Mouse (Mus musculus): ENCODE results near the gene Lbx2. TPM values are rescaled to one million over a fixed set of nuclear protein-coding genes. Genes with fewer than 3 reads are reported as not detected.

Gene Lbx2
- polyA plus RNA-seq, 1 experiment from 2014 or later: 0.55 TPM

DNA sequence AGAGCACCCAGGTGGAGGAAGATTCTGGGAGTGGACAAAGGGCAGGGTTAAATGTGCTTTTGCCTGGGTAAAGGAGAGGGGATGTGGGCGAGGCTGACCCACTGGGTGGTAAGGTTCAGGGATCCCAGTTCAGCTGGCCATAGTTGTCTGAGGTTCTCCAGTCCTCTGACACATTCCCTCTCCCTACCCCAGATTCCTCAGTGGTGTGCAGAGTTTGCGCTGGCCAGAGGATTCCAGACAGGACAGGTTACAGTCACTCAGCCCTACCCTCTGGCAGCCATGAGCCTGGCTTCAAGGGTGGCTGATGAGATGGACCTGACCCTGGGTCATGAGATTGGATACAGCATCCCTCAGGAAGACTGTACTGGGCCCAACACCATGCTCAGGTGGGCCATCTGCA, 27.4 kb upstream of the Lbx2 start:
- peaks cover 49% of the 10 kb centered on the region for H3K27me3 ChIP-seq (ENCODE audit: insufficient read depth, poor library complexity, severe bottlenecking)
- no peak overlapping the region for H3K27ac ChIP-seq
- WGBS: 85% methylated on average over 2 of the region's 2 CpGs
- H3K9me3 ChIP-seq: no peaks in the 10 kb centered on the region
- H3K36me3 ChIP-seq: peaks cover 24% of the 10 kb centered on the region
- H3K4me1 ChIP-seq: peaks cover 15% of the 10 kb centered on the region
- DNase-seq (ENCODE audit: low spot score): no peak
- H3K4me3 ChIP-seq: no peak overlapping the region

DNA sequence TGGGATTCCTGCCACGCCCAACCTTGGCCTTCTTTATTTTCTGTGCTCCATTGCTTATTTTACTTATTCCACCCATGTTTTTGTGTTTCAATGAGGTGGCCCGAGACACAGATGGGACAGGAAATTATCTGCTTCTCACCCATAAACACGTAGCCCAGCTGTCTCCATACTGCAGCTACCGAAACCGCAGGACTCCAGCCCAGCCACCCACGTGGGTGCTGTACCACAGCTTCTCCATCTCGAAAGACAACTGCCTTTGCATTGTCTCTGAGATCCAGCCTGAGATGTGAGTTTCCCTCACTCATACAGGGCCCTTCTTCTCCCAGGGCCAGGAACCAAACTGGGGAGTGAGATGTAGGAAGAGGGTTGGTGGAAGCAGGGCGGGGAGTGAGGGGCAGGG, 20.2 kb upstream of the Lbx2 start:
- peaks cover 23% of the 10 kb centered on the region for H3K4me1 ChIP-seq
- 38% methylated on average over 8 of the region's 8 CpGs for WGBS
- H3K4me3 ChIP-seq: no peak overlapping the region
- H3K27me3 ChIP-seq (ENCODE audit: insufficient read depth, poor library complexity, severe bottlenecking): peaks cover 100% of the 10 kb centered on the region
- H3K9me3 ChIP-seq: no peaks in the 10 kb centered on the region
- no peak for DNase-seq (ENCODE audit: low spot score)
- H3K27ac ChIP-seq: no peak overlapping the region
- H3K36me3 ChIP-seq: no peaks in the 10 kb centered on the region

GRCm38 (mm10) chr6:83066441-83066840, 19.7 kb upstream of the Lbx2 start:
- WGBS: 30% methylated on average over 6 of the region's 6 CpGs
- Histone ChIP-seq H3K4me3 (no peak overlapping the region), H3K9me3 (no peaks in the 10 kb centered on the region), H3K27me3 (ENCODE audit: insufficient read depth, poor library complexity, severe bottlenecking) (peaks cover 100% of the 10 kb centered on the region), H3K36me3 (no peaks in the 10 kb centered on the region), H3K27ac (no peak overlapping the region), H3K4me1 (peaks cover 28% of the 10 kb centered on the region)
- DNase-seq (ENCODE audit: low spot score): no peak

GRCm38 (mm10) chr6:83068221-83068620, 17.9 kb upstream of the Lbx2 start:
- H3K36me3 ChIP-seq: no peaks in the 10 kb centered on the region
- no peak overlapping the region for H3K27ac ChIP-seq
- H3K9me3 ChIP-seq: no peaks in the 10 kb centered on the region
- WGBS: 3% methylated on average over 8 of the region's 8 CpGs
- peak overlapping the region; percentile 48 for H3K4me3 ChIP-seq
- H3K27me3 ChIP-seq (ENCODE audit: insufficient read depth, poor library complexity, severe bottlenecking): peaks cover 100% of the 10 kb centered on the region
- peaks cover 30% of the 10 kb centered on the region for H3K4me1 ChIP-seq
- no peak for DNase-seq (ENCODE audit: low spot score)

- 1% methylated on average over 81 of the region's 81 CpGs for WGBS
- H3K4me1 ChIP-seq: peaks cover 30% of the 10 kb centered on the region
- peaks cover 100% of the 10 kb centered on the region for H3K27me3 ChIP-seq (ENCODE audit: insufficient read depth, poor library complexity, severe bottlenecking)
- H3K36me3 ChIP-seq: no peaks in the 10 kb centered on the region
- no peaks in the 10 kb centered on the region for H3K9me3 ChIP-seq
- no peak for DNase-seq (ENCODE audit: low spot score)
- H3K27ac ChIP-seq: no peak overlapping the region
- H3K4me3 ChIP-seq: peak overlapping the region; percentile 49
Observed at GRCm38 (mm10) chr6:83068706-83069487, 17.3 kb upstream of the Lbx2 start.

- peak overlapping the region; percentile 49 for H3K4me3 ChIP-seq
- no peak overlapping the region for H3K27ac ChIP-seq
- no peaks in the 10 kb centered on the region for H3K36me3 ChIP-seq
- peaks cover 100% of the 10 kb centered on the region for H3K27me3 ChIP-seq (ENCODE audit: insufficient read depth, poor library complexity, severe bottlenecking)
- 3% methylated on average over 69 of the region's 69 CpGs for WGBS
- no peaks in the 10 kb centered on the region for H3K9me3 ChIP-seq
- DNase-seq (ENCODE audit: low spot score): no peak
- peaks cover 30% of the 10 kb centered on the region for H3K4me1 ChIP-seq
Observed at GRCm38 (mm10) chr6:83069488-83070246, 16.5 kb upstream of the Lbx2 start.

- H3K4me3 ChIP-seq: peak within 1 kb of the TSS; percentile 49
- DNase-seq (ENCODE audit: low spot score): no peak
- peaks cover 100% of the 10 kb centered on the region for H3K27me3 ChIP-seq (ENCODE audit: insufficient read depth, poor library complexity, severe bottlenecking)
- peaks cover 30% of the 10 kb centered on the region for H3K4me1 ChIP-seq
- H3K36me3 ChIP-seq: no peaks in the 10 kb centered on the region
- no peak within 1 kb of the TSS for H3K27ac ChIP-seq
- H3K9me3 ChIP-seq: no peaks in the 10 kb centered on the region
- WGBS: 2% methylated on average over 10 of the region's 10 CpGs
Observed at GRCm38 (mm10) chr6:83070247-83070310, 16.1 kb upstream of the Lbx2 start, which contains the start of gene Tlx2. Gene Tlx2, minus strand, starts transcription at chr6:83070293.

GRCm38 (mm10) chr6:83070311-83071219, 15.6 kb upstream of the Lbx2 start:
- peaks cover 100% of the 10 kb centered on the region for H3K27me3 ChIP-seq (ENCODE audit: insufficient read depth, poor library complexity, severe bottlenecking)
- H3K4me3 ChIP-seq: peak overlapping the region; percentile 49
- DNase-seq (ENCODE audit: low spot score): no peak
- no peaks in the 10 kb centered on the region for H3K9me3 ChIP-seq
- H3K36me3 ChIP-seq: no peaks in the 10 kb centered on the region
- no peak overlapping the region for H3K27ac ChIP-seq
- WGBS: under 1% methylated on average over 56 of the region's 58 CpGs
- peaks cover 30% of the 10 kb centered on the region for H3K4me1 ChIP-seq

- no peak for DNase-seq (ENCODE audit: low spot score)
- no peaks in the 10 kb centered on the region for H3K36me3 ChIP-seq
- WGBS: under 1% methylated on average over 22 of the region's 24 CpGs
- no peaks in the 10 kb centered on the region for H3K9me3 ChIP-seq
- no peak overlapping the region for H3K27ac ChIP-seq
- peaks cover 30% of the 10 kb centered on the region for H3K4me1 ChIP-seq
- peak overlapping the region; percentile 36 for H3K4me3 ChIP-seq
- peaks cover 100% of the 10 kb centered on the region for H3K27me3 ChIP-seq (ENCODE audit: insufficient read depth, poor library complexity, severe bottlenecking)
Observed at GRCm38 (mm10) chr6:83071220-83071619, 14.9 kb upstream of the Lbx2 start.

- 17% methylated on average over 2 of the region's 2 CpGs for WGBS
- peaks cover 74% of the 10 kb centered on the region for H3K27me3 ChIP-seq (ENCODE audit: insufficient read depth, poor library complexity, severe bottlenecking)
Observed at GRCm38 (mm10) chr6:83074979-83075378, 11.2 kb upstream of the Lbx2 start.

DNA sequence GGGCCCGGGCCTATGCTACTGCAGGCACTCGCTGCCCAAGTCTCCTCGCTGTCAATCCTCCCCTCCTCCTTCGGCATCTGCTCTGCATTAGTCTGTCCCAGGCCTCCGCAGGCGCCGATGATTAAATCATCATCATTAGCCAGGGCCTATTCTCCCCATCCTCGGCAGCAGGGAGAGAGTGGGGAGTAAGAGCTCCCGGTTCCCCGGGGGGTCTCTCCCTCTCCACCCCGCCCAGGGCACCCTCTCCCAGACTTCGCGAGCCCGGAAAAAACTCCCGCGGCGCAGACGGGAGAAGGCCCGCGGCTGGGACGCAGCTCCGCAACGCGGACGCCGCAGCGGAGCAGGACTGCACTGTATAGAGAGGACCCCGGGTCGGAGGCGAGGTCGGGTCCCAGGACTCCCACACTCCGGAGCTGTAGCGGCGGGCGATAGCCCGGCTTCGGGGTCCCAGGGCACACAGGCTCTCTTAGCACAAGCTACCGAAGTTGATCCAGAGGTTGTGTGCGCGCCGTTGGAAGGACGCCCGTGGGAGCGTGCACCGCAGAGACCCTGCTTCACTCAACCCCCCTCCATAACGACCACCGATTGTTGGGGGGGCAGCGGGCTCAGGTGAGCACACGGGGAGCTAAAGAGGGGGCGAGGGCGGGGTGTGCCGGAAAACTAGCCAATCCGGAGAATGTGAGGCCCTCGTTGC, 8.4 kb upstream of the Lbx2 start, which contains the start of gene Pcgf1:
Gene Pcgf1, plus strand, starts transcription at position 240 of the 694 bp plus-strand sequence.
- Histone ChIP-seq H3K36me3 (peaks cover 29% of the 10 kb centered on the region), H3K4me3 (peak within 1 kb of the TSS; percentile 87), H3K27ac (peak within 1 kb of the TSS; percentile 95), H3K27me3 (ENCODE audit: insufficient read depth, poor library complexity, severe bottlenecking) (peaks cover 73% of the 10 kb centered on the region), H3K4me1 (peaks cover 13% of the 10 kb centered on the region), H3K9me3 (no peaks in the 10 kb centered on the region)
- no peak for DNase-seq (ENCODE audit: low spot score)
- WGBS: under 1% methylated on average over 54 of the region's 54 CpGs

More at GRCm38 (mm10) chr6:83074979-83075378, 11.2 kb upstream of the Lbx2 start:
- H3K4me1 ChIP-seq: peaks cover 29% of the 10 kb centered on the region
- peaks cover 2% of the 10 kb centered on the region for H3K36me3 ChIP-seq
- H3K9me3 ChIP-seq: no peaks in the 10 kb centered on the region
- no peak for DNase-seq (ENCODE audit: low spot score)
- H3K27ac ChIP-seq: no peak overlapping the region
- no peak overlapping the region for H3K4me3 ChIP-seq

GRCm38 (mm10) chr6:83078324-83078858, 7.8 kb upstream of the Lbx2 start:
- peak overlapping the region; percentile 95 for H3K27ac ChIP-seq
- peak; percentile 99 for DNase-seq (ENCODE audit: low spot score)

More at GRCm38 (mm10) chr6:83078324-83078858, 7.8 kb upstream of the Lbx2 start:
- peaks cover 13% of the 10 kb centered on the region for H3K4me1 ChIP-seq
- peaks cover 29% of the 10 kb centered on the region for H3K36me3 ChIP-seq
- peaks cover 73% of the 10 kb centered on the region for H3K27me3 ChIP-seq (ENCODE audit: insufficient read depth, poor library complexity, severe bottlenecking)
- WGBS: under 1% methylated on average over 46 of the region's 46 CpGs
- H3K9me3 ChIP-seq: no peaks in the 10 kb centered on the region
- H3K4me3 ChIP-seq: peak overlapping the region; percentile 87
